Mouse (Mus musculus): ENCODE measurements around the gene Zfp715. TPM values are rescaled to one million over a fixed set of nuclear protein-coding genes. Genes with fewer than 3 reads are reported as not detected.
A peak's percentile ranks its signal among the peaks of the same experiment; 100 is the strongest.
"Not testable (repeated sequence)": the region's sequence is repeated elsewhere in the genome, so short reads cannot be mapped to it uniquely, and the experiment has no call there.

The Zfp715 gene
- polyA plus RNA-seq, 1 experiment from 2014 or later, result 10.4 TPM

DNA sequence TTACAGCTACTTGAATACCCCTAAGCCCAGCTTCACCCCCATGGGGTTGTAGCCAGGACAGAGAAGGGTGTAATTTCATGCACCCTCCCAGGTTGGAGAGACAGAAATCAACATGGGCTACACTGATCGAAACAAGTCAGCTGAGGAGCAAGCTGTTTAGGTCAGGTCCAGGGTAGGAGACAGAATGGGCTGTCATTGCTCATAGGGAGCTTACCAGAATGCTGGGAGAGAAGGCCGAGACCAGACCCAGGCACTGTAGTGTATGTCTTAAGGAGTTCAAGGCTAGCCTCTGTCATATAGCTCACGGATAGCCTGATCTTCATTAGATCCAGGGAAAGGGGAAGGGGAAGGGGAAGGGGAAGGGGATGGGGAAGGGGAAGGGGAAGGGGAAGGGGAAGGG lies 30.6 kb downstream of the Zfp715 start:
- DNase-seq (ENCODE audit: low spot score), result no peak
- Histone ChIP-seq H3K4me1 (replicated peaks; ENCODE audit: control insufficient read depth, insufficient read depth, low read length) (no peaks in the 10 kb centered on the region), H3K27ac (ENCODE audit: low read depth, low read length) (no peak overlapping the region), H3K4me2 (no peak overlapping the region), H3K4me3 (ENCODE audit: low read depth, low read length) (no peak overlapping the region), H3K36me3 (ENCODE audit: control insufficient read depth, insufficient read depth, low read length) (no peaks in the 10 kb centered on the region), H3K9me3 (ENCODE audit: control insufficient read depth, low read length) (no peaks in the 10 kb centered on the region), H3K9ac (ENCODE audit: low read depth, low read length) (no peak overlapping the region), H3K27me3 (replicated peaks; ENCODE audit: control insufficient read depth, insufficient read depth, low read length) (no peaks in the 10 kb centered on the region)
- peak; percentile 16; the same call in 1 of the 2 replicates for ATAC-seq (replicated peaks; ENCODE audit: low FRiP score)
- 80% methylated on average over 3 of the region's 3 CpGs for WGBS

DNA sequence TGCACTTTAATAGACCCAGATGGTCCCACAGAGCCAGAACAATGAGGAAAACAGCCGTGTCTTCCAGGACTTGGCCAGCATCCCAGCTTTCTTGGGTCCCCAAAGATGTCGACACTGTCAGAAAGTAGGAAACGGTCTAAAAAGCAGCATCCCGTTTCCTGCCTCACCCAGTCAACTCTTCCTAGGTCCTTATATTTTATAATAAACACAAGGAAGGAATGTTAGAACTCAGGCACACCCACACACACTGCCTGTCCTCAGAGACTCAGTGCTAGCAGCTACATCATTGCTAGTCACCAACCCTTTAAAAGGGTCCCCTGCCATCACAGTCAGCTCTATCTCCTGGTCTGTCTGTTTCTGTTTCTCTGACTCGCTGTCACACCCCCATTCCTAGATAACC lies 35.7 kb downstream of the Zfp715 start:
- Histone ChIP-seq H3K9me3 (ENCODE audit: control insufficient read depth, low read length) (no peaks in the 10 kb centered on the region), H3K36me3 (ENCODE audit: control insufficient read depth, insufficient read depth, low read length) (no peaks in the 10 kb centered on the region), H3K4me2 (no peak overlapping the region), H3K27ac (ENCODE audit: low read depth, low read length) (no peak overlapping the region), H3K9ac (ENCODE audit: low read depth, low read length) (no peak overlapping the region), H3K4me1 (replicated peaks; ENCODE audit: control insufficient read depth, insufficient read depth, low read length) (no peaks in the 10 kb centered on the region), H3K4me3 (ENCODE audit: low read depth, low read length) (no peak overlapping the region), H3K27me3 (replicated peaks; ENCODE audit: control insufficient read depth, insufficient read depth, low read length) (no peaks in the 10 kb centered on the region)
- 50% methylated on average over 5 of the region's 5 CpGs for WGBS
- no peak for ATAC-seq (replicated peaks; ENCODE audit: low FRiP score)
- DNase-seq (ENCODE audit: low spot score), result no peak

DNA sequence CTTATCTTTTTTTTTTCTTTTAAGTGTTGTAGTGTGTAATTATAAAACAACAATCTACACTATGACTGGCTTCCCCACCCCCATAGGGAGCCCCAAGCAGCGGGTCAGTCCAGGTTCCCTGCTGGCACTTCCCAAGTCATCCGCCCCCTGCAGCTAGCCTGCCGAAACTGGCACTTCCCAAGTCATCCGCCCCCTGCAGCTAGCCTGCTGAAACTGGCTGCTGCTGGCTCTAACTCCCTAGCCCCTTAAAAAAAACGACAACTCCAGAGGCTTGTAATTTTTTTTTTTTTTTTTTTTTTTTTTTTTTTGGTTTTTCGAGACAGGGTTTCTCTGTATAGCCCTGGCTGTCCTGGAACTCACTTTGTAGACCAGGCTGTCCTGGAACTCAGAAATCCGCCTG lies 36.9 kb downstream of the Zfp715 start:
- H3K27me3 ChIP-seq (replicated peaks; ENCODE audit: control insufficient read depth, insufficient read depth, low read length); H3K4me2 ChIP-seq; H3K4me3 ChIP-seq (ENCODE audit: low read depth, low read length); H3K36me3 ChIP-seq (ENCODE audit: control insufficient read depth, insufficient read depth, low read length); ATAC-seq (replicated peaks; ENCODE audit: low FRiP score); H3K9ac ChIP-seq (ENCODE audit: low read depth, low read length); H3K27ac ChIP-seq (ENCODE audit: low read depth, low read length); DNase-seq (ENCODE audit: low spot score); H3K4me1 ChIP-seq (replicated peaks; ENCODE audit: control insufficient read depth, insufficient read depth, low read length); H3K9me3 ChIP-seq (ENCODE audit: control insufficient read depth, low read length): not testable (repeated sequence)
- WGBS, result 51% methylated on average over 6 of the region's 7 CpGs

DNA sequence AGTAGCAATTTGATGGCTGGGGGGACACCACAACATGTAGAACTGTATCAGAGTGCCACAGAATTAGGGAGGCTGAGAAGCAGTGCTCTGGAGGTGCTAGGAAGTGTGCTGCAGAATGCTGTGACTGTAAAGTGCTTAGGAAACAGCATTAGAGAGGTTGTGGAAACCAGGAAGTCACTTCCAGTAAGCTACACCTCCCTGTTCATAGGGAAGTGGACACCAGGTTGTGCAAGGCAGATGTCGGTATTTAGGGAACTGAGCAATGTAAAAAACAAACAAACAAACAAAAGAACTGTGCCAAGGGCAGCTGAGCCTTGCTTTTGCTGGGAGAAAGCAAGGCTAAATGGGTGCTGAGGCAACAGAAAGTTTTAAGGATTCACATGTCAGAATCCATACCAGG lies 39.6 kb downstream of the Zfp715 start:
- Histone ChIP-seq H3K27ac (ENCODE audit: low read depth, low read length) (no peak overlapping the region), H3K36me3 (ENCODE audit: control insufficient read depth, insufficient read depth, low read length) (no peaks in the 10 kb centered on the region), H3K4me3 (ENCODE audit: low read depth, low read length) (no peak overlapping the region), H3K9ac (ENCODE audit: low read depth, low read length) (no peak overlapping the region), H3K27me3 (replicated peaks; ENCODE audit: control insufficient read depth, insufficient read depth, low read length) (no peaks in the 10 kb centered on the region), H3K9me3 (ENCODE audit: control insufficient read depth, low read length) (no peaks in the 10 kb centered on the region), H3K4me2 (no peak overlapping the region), H3K4me1 (replicated peaks; ENCODE audit: control insufficient read depth, insufficient read depth, low read length) (no peaks in the 10 kb centered on the region)
- no peak for ATAC-seq (replicated peaks; ENCODE audit: low FRiP score)
- 39% methylated on average over 1 of the region's 1 CpGs for WGBS
- no peak for DNase-seq (ENCODE audit: low spot score)

DNA sequence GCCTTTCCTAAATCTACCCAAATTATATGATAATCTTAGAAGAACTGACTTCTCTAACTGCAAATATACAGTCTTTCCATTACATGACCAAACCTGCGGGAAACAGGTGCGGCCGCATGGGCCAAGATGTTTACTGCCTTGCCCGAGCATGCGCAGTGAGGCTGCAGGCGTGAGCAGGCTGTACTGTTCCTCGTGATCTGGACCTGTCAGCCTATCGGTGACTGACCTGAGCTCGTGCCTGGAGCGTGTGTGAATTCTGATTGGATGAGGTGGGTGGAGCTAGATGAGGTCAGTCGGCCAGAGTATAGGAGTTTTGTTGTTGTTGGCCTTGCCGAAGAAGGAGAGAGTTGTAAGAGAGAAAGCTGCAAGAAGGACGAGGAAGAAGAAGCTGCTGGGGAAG lies 45.7 kb downstream of the Zfp715 start:
- H3K9me3 ChIP-seq (ENCODE audit: control insufficient read depth, low read length); ATAC-seq (replicated peaks; ENCODE audit: low FRiP score): not testable (repeated sequence)
- 85% methylated on average over 13 of the region's 13 CpGs for WGBS

DNA sequence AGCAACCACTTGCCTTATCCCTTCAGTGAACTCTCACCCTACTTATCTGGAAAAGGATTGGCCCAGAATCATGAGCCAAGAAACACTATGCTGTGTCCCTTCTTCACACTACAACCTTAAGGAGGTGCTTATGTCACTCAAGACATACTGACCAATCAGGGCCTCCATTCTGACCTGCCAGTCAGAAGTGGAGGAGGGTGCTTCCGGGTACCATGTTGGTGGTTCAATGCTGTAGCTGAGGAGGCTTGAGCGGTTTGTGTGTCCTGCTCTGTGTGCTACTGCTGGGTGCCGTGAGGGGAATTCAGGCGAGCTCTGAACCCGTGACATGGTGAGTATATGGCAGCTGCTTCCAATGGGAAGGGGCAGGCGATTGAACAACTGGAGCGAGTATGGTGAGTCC lies 59.6 kb downstream of the Zfp715 start:
- Histone ChIP-seq H3K9me3 (ENCODE audit: control insufficient read depth, low read length) (no peaks in the 10 kb centered on the region), H3K4me2 (no peak overlapping the region), H3K4me3 (ENCODE audit: low read depth, low read length) (no peak overlapping the region), H3K27ac (ENCODE audit: low read depth, low read length) (no peak overlapping the region), H3K9ac (ENCODE audit: low read depth, low read length) (no peak overlapping the region), H3K27me3 (replicated peaks; ENCODE audit: control insufficient read depth, insufficient read depth, low read length) (no peaks in the 10 kb centered on the region), H3K36me3 (ENCODE audit: control insufficient read depth, insufficient read depth, low read length) (no peaks in the 10 kb centered on the region), H3K4me1 (replicated peaks; ENCODE audit: control insufficient read depth, insufficient read depth, low read length) (no peaks in the 10 kb centered on the region)
- DNase-seq (ENCODE audit: low spot score), result no peak
- WGBS, result 71% methylated on average over 7 of the region's 7 CpGs
- no peak for ATAC-seq (replicated peaks; ENCODE audit: low FRiP score)

More for the DNA sequence above, 45.7 kb downstream of the Zfp715 start:
- H3K4me1 ChIP-seq (replicated peaks; ENCODE audit: control insufficient read depth, insufficient read depth, low read length); H3K4me2 ChIP-seq; H3K36me3 ChIP-seq (ENCODE audit: control insufficient read depth, insufficient read depth, low read length); DNase-seq (ENCODE audit: low spot score); H3K27ac ChIP-seq (ENCODE audit: low read depth, low read length); H3K27me3 ChIP-seq (replicated peaks; ENCODE audit: control insufficient read depth, insufficient read depth, low read length); H3K9ac ChIP-seq (ENCODE audit: low read depth, low read length); H3K4me3 ChIP-seq (ENCODE audit: low read depth, low read length): not testable (repeated sequence)

DNA sequence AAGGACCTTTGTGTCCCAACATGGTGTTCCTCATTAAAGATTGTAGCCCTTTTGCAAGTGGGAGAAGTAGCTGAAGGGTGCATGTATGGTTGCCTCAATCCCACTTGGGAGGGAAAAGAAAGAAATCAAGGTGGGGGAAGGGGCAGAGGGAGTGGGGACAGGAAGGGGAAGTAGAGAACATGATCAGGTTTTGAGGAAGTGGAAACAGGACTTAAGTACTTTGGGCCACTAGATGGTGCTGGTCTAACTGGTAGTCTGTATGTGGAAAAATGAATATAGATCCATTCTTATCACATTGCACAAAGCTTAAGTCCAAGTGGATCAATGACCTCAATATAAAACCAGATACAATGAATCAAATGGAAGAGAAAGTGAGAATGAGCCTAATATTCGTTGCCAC lies 62.4 kb downstream of the Zfp715 start:
- not testable (repeated sequence) for H3K4me2 ChIP-seq; H3K27me3 ChIP-seq (replicated peaks; ENCODE audit: control insufficient read depth, insufficient read depth, low read length); H3K27ac ChIP-seq (ENCODE audit: low read depth, low read length); H3K9ac ChIP-seq (ENCODE audit: low read depth, low read length); H3K36me3 ChIP-seq (ENCODE audit: control insufficient read depth, insufficient read depth, low read length); DNase-seq (ENCODE audit: low spot score); H3K4me3 ChIP-seq (ENCODE audit: low read depth, low read length); H3K4me1 ChIP-seq (replicated peaks; ENCODE audit: control insufficient read depth, insufficient read depth, low read length); ATAC-seq (replicated peaks; ENCODE audit: low FRiP score); H3K9me3 ChIP-seq (ENCODE audit: control insufficient read depth, low read length)
- 82% methylated on average over 1 of the region's 1 CpGs for WGBS

Other genes with a start within 250 kb of the Zfp715 start
- not detected in 2 replicates for gene Zfp936, start 199.1 kb downstream of the Zfp715 start, polyA plus RNA-seq (2014; fragmentation: Nextera tagmentation; extraction: Ambion mirVana)
- gene Siglecf, start 38.0 kb upstream of the Zfp715 start, polyA plus RNA-seq (2014; fragmentation: Nextera tagmentation; extraction: Ambion mirVana), result 2.7 and 2.9 TPM in 2 replicates
- 0.34 and 0.47 TPM in 2 replicates for gene Siglecg, start 94.9 kb upstream of the Zfp715 start, polyA plus RNA-seq (2014; fragmentation: Nextera tagmentation; extraction: Ambion mirVana)
- gene Lim2, start 114.4 kb upstream of the Zfp715 start, polyA plus RNA-seq (2014; fragmentation: Nextera tagmentation; extraction: Ambion mirVana), result 0.10 TPM in 1 of 2 replicates, not detected in the other
- 3.5 and 3.8 TPM in 2 replicates for gene Nkg7, start 123.8 kb upstream of the Zfp715 start, polyA plus RNA-seq (2014; fragmentation: Nextera tagmentation; extraction: Ambion mirVana)
- gene Cldnd2, start 127.5 kb upstream of the Zfp715 start, polyA plus RNA-seq (2014; fragmentation: Nextera tagmentation; extraction: Ambion mirVana), result not detected in 2 replicates
- gene Etfb, start 130.8 kb upstream of the Zfp715 start, polyA plus RNA-seq (2014; fragmentation: Nextera tagmentation; extraction: Ambion mirVana), result 369 and 378 TPM in 2 replicates
- 0.37 TPM in 1 of 2 replicates, not detected in the other for gene Gm45233, start 130.8 kb upstream of the Zfp715 start, polyA plus RNA-seq (2014; fragmentation: Nextera tagmentation; extraction: Ambion mirVana)
- gene Vsig10l, start 149.9 kb upstream of the Zfp715 start, polyA plus RNA-seq (2014; fragmentation: Nextera tagmentation; extraction: Ambion mirVana), result 1.1 and 1.9 TPM in 2 replicates
- gene Iglon5, start 176.8 kb upstream of the Zfp715 start, polyA plus RNA-seq (2014; fragmentation: Nextera tagmentation; extraction: Ambion mirVana), result 0.16 and 0.25 TPM in 2 replicates
- not detected in 2 replicates for gene 4931406B18Rik, start 192.6 kb upstream of the Zfp715 start, polyA plus RNA-seq (2014; fragmentation: Nextera tagmentation; extraction: Ambion mirVana)
- 1.3 and 1.6 TPM in 2 replicates for gene Cd33, start 231.1 kb upstream of the Zfp715 start, polyA plus RNA-seq (2014; fragmentation: Nextera tagmentation; extraction: Ambion mirVana)
- 0.97 and 1.1 TPM in 2 replicates for gene Zfp658, start 249.0 kb upstream of the Zfp715 start, polyA plus RNA-seq (2014; fragmentation: Nextera tagmentation; extraction: Ambion mirVana)